ENCODE assay signal across 36 mouse cellular contexts in genomic region chr5:43927729-43928128, GRCm38 (mm10). TPM values are rescaled to one million over a fixed set of nuclear protein-coding genes. Genes with fewer than 3 reads are reported as not detected.
"Had no signal": no experiment of that assay in that cellular context is flagged by ENCODE, and none has a peak within 500 bp of the region (broad histone marks: within the 10 kb centered on the region; RNA-seq: fewer than 3 reads in every experiment).

No protein-coding gene starts in this region.

- H3K4me3 ChIP-seq: left cerebral cortex, adult 2 months; limb, embryonic 10.5 days; limb, embryonic 12.5 days; limb, embryonic 13.5 days; limb, embryonic 15.5 days; liver, embryonic 13.5 days; liver, embryonic 15.5 days; lung, embryonic 15.5 days; megakaryocyte, embryonic 14.5 days; midbrain, embryonic 10.5 days; midbrain, embryonic 12.5 days; midbrain, embryonic 13.5 days; midbrain, embryonic 15.5 days; myocyte; neural tube, embryonic 12.5 days had no signal

- ATAC-seq: lung, postnatal 0 days; midbrain, embryonic 13.5 days; midbrain, embryonic 15.5 days; midbrain, embryonic 16.5 days had no signal

- DNase-seq: left cerebral cortex, postnatal 4 days; liver; liver, embryonic 13.5 days; lung, adult 18-20 months; lung, adult 2 months; lung, embryonic 14.5 days; lung, postnatal 10 days; lung, postnatal 14 days; lung, postnatal 36 days; lung, postnatal 4 days; midbrain, embryonic 14.5 days had no signal

- H3K4me2 ChIP-seq: limb, embryonic 12.5 days; limb, embryonic 13.5 days; limb, embryonic 15.5 days; liver, embryonic 13.5 days; liver, embryonic 15.5 days; lung, embryonic 14.5 days; lung, embryonic 15.5 days; midbrain, embryonic 11.5 days; midbrain, embryonic 12.5 days; midbrain, embryonic 13.5 days; midbrain, embryonic 15.5 days; neural tube, embryonic 12.5 days had no signal

- H3K27me3 ChIP-seq: limb, embryonic 12.5 days; limb, embryonic 13.5 days; limb, embryonic 15.5 days; liver, embryonic 13.5 days; liver, embryonic 15.5 days; lung, embryonic 15.5 days; midbrain, embryonic 12.5 days; midbrain, embryonic 13.5 days; midbrain, embryonic 15.5 days; neural tube, embryonic 12.5 days had no signal

- H3K9me3 ChIP-seq: limb, embryonic 10.5 days; limb, embryonic 12.5 days; limb, embryonic 13.5 days; limb, embryonic 15.5 days; liver, embryonic 13.5 days; liver, embryonic 15.5 days; lung, embryonic 15.5 days; midbrain, embryonic 10.5 days; midbrain, embryonic 12.5 days; midbrain, embryonic 13.5 days; midbrain, embryonic 15.5 days; neural tube, embryonic 12.5 days had no signal

- H3K27ac ChIP-seq: left cerebral cortex, adult 2 months; limb, embryonic 10.5 days; limb, embryonic 12.5 days; limb, embryonic 13.5 days; limb, embryonic 15.5 days; liver, embryonic 13.5 days; liver, embryonic 14.5 days; liver, embryonic 15.5 days; lung, embryonic 15.5 days; macrophage; midbrain, embryonic 10.5 days; midbrain, embryonic 12.5 days; midbrain, embryonic 13.5 days; midbrain, embryonic 15.5 days; neural tube, embryonic 12.5 days had no signal

- H3K9ac ChIP-seq: limb, embryonic 12.5 days; limb, embryonic 13.5 days; limb, embryonic 15.5 days; liver, embryonic 13.5 days; liver, embryonic 14.5 days; liver, embryonic 15.5 days; lung, embryonic 14.5 days; lung, embryonic 15.5 days; midbrain, embryonic 12.5 days; midbrain, embryonic 13.5 days; midbrain, embryonic 15.5 days; neural tube, embryonic 12.5 days had no signal

- H3K36me3 ChIP-seq: limb, embryonic 10.5 days; limb, embryonic 12.5 days; limb, embryonic 13.5 days; limb, embryonic 15.5 days; liver, embryonic 13.5 days; liver, embryonic 15.5 days; lung, embryonic 15.5 days; midbrain, embryonic 10.5 days; midbrain, embryonic 12.5 days; midbrain, embryonic 13.5 days; midbrain, embryonic 15.5 days; neural tube, embryonic 12.5 days had no signal

- H3K4me1 ChIP-seq: limb, embryonic 10.5 days; limb, embryonic 12.5 days; limb, embryonic 13.5 days; limb, embryonic 15.5 days; liver, embryonic 13.5 days; liver, embryonic 15.5 days; lung, embryonic 15.5 days; megakaryocyte, embryonic 14.5 days; midbrain, embryonic 10.5 days; midbrain, embryonic 12.5 days; midbrain, embryonic 13.5 days; midbrain, embryonic 15.5 days; neural tube, embryonic 12.5 days had no signal

RNA-seq across cellular contexts. Expression of gene Gm7879, which starts 14.8 kb away (rescaled TPM):
- total RNA-seq: midbrain, postnatal 0 days had no signal
- polyA plus RNA-seq: liver, embryonic 16.5 days; lung, embryonic 15.5 days; lung, postnatal 0 days; macrophage; midbrain, embryonic 11.5 days; midbrain, embryonic 12.5 days; midbrain, embryonic 14.5 days; neural tube, embryonic 12.5 days had no signal

RNA-seq across cellular contexts. Expression of gene Fgfbp1, which starts 53.9 kb away (rescaled TPM):
- total RNA-seq: megakaryocyte progenitor cell, adult 5-6 weeks; megakaryocyte, adult 5-6 weeks; megakaryocyte-erythroid progenitor cell, adult 5-6 weeks; monocyte, adult 5-6 weeks had no signal
- polyA plus RNA-seq: macrophage had no signal
